Mouse (Mus musculus) heart, postnatal 4 days (tissue): ENCODE data around the gene Kdelr1. TPM values are rescaled to one million over a fixed set of nuclear protein-coding genes. Genes with fewer than 3 reads are reported as not detected.
A peak's percentile ranks its signal among the peaks of the same experiment; 100 is the strongest.

Experiments
- DNase-seq: peaks from one replicate; pipeline ENCODE4 v3.0.0; 2021
- total RNA-seq, 2 experiments: library from RNA; stranded (reverse); gene quantifications; 2 replicates each; pipeline ENCODE4 v1.2.3; 2021

The Kdelr1 gene
- total RNA-seq, 2 experiments from 2014 or later = 118 to 130 TPM

DNA sequence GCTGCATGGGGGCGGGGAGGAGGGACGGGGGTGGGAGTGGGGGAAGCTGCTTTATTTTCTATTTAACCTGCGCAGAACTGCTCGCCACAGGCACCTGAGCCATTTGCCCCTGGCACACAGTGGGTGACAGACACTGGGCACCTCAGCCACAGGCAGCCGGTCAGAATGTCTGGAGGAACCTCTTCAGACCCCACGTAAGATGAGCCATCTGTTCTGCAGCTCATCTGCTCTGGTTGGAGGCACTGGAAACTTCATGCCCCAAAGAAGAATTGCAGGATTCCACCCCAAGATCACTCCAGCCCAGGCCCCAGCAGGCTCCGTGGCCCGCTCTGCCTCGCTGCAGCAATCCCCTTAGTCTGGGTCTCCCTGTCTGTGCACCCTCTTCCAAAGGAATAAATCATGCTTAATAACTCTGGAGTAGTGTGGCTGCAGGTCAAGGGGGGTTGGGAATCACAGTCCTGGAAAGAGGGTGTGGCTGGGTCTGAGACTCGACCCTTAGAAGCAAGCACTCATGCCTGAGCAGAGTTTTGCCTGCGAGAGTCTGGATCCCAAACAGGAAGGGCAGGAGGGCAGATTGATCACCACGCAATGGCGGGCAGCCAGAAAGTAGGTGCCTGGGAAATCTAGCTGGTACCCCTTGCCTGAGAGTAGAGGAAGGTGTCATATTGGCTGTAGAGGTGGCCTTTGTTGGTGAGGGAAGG lies 44.6 kb downstream of the Kdelr1 start:
- no peak for DNase-seq

DNA sequence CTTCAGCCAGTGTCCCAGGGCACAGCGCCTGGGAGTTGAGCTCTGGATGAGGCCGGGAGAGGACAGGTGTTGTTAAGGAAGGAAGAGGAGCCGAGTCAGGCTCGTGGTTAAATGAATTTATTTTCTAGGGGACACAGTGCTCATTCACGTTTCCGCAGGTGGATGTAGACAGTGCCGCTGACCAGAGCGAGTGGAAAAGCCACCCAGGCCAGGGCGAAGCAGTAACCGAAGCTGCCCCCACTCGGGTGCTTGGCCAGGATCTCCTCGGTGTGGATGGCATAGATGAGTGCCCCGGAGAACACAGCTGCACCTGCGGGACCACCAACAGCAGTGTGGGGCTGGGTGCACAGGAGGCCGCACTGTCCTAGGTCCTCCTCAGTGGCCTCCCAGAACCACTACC lies 45.4 kb downstream of the Kdelr1 start:
- no peak for DNase-seq

DNA sequence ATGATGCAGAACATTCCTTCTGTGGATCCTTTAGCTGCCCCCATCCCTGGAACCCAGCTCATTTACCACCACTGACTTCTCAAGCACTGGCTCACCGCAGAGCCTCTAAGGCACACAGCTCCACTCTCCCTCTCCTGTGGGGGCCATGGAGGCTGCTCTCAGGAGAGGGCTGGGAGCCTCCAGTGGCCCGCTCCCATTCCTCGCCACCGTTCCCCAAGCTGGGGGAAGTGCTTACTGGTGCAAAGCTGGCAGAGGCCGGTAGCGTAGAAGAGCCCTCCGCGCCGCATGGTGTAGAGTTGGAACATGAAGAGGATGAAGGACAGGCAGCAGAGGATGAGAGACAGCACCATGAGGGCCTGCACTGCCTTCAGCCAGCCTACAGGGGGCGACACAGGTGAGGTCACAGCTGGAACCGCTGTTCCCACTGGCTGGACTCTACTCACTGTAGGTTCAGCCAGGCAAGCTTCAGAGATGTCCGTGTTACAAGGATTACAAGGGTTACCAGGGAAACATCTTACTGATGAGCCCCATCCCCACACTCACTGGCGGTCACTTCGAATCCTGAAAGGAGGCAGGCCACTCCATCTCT lies 46.6 kb downstream of the Kdelr1 start:
- DNase-seq = peak; percentile 47

DNA sequence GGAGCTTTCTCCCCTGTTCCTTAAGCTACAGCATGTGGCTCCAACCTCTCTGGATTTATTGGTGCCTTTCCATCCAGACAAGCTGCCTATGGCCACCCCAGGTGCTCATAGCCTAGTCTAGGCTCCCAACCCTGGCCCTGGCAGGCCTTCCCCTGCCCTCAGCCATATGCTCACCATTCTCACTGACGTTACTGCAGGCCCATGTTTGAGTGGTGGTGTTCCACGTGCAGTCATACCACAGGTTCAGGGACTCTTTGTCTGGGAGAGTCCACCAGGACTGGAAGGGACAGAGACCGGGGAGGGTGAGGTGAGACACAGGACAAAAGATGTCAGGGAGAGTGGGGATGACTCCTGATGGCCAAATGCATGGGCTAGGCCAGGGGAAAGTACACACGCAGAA lies 47.2 kb downstream of the Kdelr1 start:
- no peak for DNase-seq

DNA sequence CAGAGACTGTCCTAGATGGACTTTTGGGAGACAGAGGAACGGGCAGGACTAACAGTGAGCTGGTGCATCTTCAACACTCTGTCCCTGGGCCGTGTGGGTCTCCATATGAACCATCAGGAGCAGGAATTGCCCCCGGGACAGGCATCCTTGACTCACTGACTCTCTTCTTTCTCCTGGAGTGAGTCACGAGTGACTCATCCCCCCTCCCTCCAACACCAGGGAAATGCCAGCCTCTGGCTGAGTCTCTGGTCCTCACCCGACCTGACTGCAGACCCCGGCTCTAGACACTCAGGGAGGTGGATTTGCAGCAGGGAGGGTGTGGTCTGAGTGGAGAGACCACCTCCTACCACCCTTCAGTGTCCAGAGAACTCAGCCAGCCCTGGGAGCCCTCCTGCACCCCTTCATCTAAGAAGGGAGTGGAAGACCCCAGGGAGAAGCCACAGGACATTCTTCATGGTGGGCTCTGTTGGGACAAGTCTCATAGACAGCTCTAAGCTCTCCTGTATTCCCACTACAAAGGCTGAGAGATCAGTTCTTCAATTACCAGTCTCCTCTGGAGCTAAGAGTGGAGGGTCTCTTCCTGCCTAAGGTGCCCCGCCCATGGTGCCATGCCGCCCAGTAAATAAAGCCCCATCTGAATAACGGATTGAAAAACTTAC lies 48.1 kb downstream of the Kdelr1 start:
- peak; percentile 36 for DNase-seq

DNA sequence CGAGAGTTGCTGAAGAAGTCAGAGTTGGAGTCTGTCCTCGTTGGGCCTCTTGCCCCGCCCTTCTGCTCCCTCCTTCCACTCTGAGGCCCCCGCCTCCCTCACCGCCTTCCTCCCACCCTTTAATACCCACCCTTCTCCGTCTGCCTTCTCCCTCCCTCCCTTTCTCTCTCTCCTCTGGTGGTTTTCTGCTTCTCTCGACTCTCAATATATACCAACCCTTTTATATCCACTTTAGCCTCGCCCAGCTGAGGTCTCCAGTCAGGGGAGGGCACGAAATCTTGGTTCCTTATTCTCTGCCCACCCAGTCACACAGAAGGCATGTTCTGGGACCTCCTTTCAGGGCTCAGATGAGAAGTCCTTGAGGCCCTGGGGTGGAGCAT lies 48.7 kb downstream of the Kdelr1 start, which contains the start of gene Emp3:
TSS of gene Emp3 (minus strand) at position 163 of the 380 bp plus-strand sequence.
- DNase-seq = peak; percentile 64

DNA sequence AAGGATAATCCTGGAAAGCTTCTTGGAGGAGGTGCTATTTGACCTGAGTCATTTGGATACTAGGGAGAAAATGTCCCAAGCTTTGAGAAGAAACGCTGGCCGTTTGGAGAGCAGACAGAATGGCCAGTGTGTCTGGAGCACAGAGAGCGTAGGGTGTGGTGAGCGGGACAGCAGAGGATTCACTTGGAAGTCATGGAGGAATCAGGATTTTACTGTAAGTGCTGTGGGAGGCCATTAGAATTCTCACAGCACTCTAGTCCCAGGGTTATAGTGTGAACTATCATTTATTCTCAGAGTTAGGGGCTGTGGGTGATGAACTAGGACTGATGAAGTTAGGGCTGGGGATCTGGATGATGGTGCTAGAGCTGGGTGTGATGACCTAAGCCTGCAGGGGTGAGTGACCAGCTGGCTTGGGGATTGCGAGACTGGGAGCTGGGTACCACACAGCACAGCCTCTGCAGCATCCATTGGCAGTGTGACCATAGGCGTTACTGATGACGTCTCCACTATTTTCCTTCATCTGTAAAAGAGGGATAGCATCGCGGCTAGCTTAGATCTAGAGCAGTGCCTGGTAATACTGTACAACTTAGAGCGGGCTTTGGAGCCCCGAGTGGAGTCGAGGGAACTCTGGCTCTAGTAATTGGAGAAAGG lies 49.5 kb downstream of the Kdelr1 start:
- DNase-seq = no peak

DNA sequence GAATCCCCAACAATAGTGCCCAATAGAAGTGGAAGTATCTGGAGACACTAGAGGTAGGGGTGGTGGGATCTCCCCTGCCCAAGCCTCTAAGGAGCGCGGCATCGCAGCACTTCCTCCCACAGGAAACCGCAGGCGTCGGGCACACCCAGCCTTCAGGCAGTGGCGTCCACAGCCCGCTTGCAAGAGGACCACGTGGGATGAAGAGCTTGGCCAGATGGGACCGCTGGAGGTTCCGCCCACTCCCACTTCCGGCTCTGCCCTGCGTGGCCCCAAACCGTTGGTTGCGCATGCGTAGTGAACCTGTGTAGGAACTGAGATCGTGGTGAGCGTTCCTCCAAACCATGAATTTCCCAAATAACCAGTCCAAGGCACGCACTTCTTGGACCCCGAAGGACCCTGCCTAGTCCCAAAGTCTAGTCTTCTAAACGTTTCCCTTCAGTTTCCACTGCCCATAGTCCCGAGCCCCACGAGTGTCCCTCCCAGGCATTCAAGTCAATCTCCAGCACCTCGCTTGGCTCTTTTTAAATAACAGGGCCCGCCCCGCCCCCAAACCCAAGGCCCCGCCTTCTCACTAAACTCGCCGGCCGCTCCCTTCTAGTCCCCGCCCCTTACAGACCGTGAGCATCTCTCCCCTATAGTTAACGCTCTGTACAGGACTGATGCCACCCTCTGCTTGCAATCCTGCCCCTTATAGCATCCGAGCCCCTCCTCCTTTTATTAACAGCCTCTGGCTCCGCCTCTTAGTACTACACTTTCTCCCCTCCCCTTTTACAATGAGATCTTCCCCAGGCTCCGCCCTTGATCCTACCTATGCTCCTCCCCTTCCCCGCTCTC lies 50.6 kb downstream of the Kdelr1 start:
- DNase-seq = peak; percentile 95

DNA sequence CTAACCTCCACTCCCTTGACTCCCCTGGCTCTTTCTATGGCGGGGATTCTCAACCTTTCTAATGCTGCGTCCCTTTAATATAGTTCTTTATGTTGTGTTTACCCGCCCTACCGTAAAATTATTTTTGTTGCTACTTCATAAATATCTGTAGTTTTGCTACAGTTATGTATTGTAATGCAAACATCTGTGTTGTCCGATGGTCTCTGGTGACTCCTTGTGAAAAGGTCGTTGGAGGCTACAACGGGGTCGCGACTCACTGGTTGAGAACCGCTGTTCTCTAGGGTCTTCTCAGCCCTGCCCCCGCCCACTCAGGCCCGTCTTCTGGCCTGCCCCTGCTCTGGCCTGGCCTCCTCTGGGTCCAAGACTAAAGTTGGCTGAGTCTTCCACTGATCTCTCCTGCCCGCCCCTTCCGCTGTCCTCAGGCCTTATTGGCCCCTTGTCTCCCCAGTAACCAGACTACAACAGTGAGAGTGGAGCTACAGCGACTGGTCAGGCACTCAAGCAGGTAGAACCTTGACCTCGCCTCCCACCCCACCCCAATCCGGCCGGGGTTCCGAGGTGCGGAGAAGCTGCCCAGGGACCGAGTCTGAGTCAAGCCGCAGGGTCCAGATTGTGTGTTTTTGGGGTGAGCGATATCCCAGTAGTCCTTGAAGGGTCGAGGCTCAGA lies 51.3 kb downstream of the Kdelr1 start, which contains the start of gene Ccdc114:
TSS of gene Ccdc114 (plus strand) at position 311 of the 667 bp plus-strand sequence.
- DNase-seq = peak; percentile 84

DNA sequence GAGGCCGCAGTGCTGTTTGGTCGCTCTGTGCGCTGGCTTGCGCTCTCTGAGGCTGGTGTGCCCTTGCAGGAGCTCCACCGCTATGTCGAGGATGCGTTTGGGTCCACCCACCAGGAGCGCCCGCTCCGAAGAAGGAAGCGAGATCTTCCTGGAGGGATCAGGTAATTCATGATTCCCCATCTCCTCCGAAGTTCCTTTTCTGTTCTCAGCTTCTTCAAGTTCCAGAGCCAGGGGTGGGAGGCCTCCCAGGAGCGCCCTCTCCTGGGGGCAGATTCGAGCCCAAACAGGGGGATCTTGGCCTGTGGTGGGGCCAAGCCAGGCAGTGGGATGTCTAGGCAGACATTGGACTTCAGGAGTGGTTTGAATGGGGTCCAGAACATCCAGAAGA lies 51.9 kb downstream of the Kdelr1 start:
- peak; percentile 48 for DNase-seq

DNA sequence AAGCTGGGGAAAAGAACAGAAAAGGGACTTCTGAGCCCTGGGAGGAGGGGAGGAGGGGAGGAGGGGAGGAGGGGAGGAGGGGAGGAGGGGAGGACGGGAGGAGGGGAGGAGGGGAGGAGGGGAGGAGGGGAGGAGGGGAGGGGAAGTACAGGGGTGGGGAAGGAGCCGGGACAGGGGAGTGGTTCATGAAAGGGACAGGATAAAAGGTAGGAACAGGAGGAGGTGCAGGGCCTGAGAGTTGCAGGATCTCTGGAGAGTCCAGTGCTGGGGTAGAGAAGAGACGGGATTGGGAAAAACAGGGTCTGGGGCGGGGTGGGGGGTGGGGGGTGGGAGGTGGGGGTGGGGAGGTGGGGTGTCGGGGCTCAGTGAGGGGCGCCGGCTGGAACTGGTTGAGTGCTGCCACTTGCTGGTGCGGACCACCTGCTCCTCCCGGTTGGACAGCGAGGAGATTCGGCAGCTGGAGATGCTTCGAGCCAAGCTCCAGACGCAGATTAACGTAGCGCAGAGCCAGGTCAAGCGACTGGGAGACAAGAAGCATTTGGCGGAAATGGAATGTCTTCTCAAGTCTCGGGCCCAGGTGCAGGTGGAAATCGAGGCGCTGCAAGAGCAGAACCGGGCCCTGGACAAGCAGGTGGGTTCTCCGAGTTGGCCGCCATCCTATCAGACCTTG lies 56.2 kb downstream of the Kdelr1 start:
- DNase-seq = no peak

DNA sequence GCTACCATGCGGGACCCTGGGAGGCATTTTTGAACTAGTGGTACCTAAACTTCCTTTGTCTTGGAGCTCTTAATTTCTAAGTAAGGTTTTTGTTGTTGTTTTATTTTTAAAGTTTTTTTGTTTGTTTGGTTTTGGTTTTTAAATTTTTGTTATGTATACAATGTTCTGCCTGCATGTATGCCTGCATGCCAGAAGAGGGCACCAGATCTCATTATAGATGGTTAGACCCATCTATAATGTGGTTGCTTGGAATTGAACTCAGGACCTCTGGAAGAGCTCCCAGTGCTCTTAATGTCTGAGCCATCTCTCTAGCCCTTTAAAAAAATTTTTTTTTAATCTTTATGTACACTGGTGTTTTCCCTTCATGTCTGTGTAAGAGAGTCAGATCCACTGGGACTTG lies 57.1 kb downstream of the Kdelr1 start:
- DNase-seq = no peak

Other genes with a start within 250 kb of the Kdelr1 start
- gene Rasip1, start 245.3 kb upstream of the Kdelr1 start, total RNA-seq = 10 to 100 TPM; 50.0 to 50.5 TPM
- 10 to 100 TPM in 1 of 2 experiments, 1 to 10 TPM in 1; 8.8 to 11.7 TPM for gene Mamstr, start 232.8 kb upstream of the Kdelr1 start, total RNA-seq
- not detected for gene Fut2, start 206.4 kb upstream of the Kdelr1 start, total RNA-seq
- gene Ntn5, start 188.8 kb upstream of the Kdelr1 start, total RNA-seq = not detected
- gene Sec1, start 178.4 kb upstream of the Kdelr1 start, total RNA-seq = under 1 TPM; 0.14 to 0.18 TPM
- gene Car11, start 172.9 kb upstream of the Kdelr1 start, total RNA-seq = 1 to 10 TPM; 4.5 to 5.0 TPM
- 10 to 100 TPM; 22.6 to 25.1 TPM for gene Dbp, start 167.7 kb upstream of the Kdelr1 start, total RNA-seq
- 100 to 1,000 TPM; 787 to 798 TPM for gene Rpl18, start 157.3 kb upstream of the Kdelr1 start, total RNA-seq
- 10 to 100 TPM; 14.2 to 16.7 TPM for gene Sphk2, start 154.8 kb upstream of the Kdelr1 start, total RNA-seq
- under 1 TPM; 0.38 to 0.43 TPM for gene Fam83e, start 151.6 kb upstream of the Kdelr1 start, total RNA-seq
- not detected for gene Spaca4, start 147.0 kb upstream of the Kdelr1 start, total RNA-seq
- under 1 TPM; 0.10 to 0.16 TPM for gene Lmtk3, start 89.0 kb upstream of the Kdelr1 start, total RNA-seq
- not detected for gene Sult2b1, start 88.1 kb upstream of the Kdelr1 start, total RNA-seq
- 100 to 1,000 TPM; 105 to 107 TPM for gene Cyth2, start 58.2 kb upstream of the Kdelr1 start, total RNA-seq
- under 1 TPM; 0.34 to 0.38 TPM for gene Kcnj14, start 48.0 kb upstream of the Kdelr1 start, total RNA-seq
- 10 to 100 TPM; 19.3 to 19.9 TPM for gene Grwd1, start 41.8 kb upstream of the Kdelr1 start, total RNA-seq
- under 1 TPM; 0.52 to 0.63 TPM for gene Grin2d, start 5.6 kb downstream of the Kdelr1 start, total RNA-seq
- gene Syngr4, start 23.9 kb downstream of the Kdelr1 start, total RNA-seq = 1 to 10 TPM in 1 of 2 experiments, under 1 TPM in 1; 0.90 to 1.3 TPM
- 10 to 100 TPM; 36.9 to 43.9 TPM for gene Tmem143, start 24.2 kb downstream of the Kdelr1 start, total RNA-seq
- gene Emp3, start 48.6 kb downstream of the Kdelr1 start, total RNA-seq = 10 to 100 TPM; 38.0 to 42.1 TPM
- 1 to 10 TPM; 1.6 TPM for gene Ccdc114, start 51.3 kb downstream of the Kdelr1 start, total RNA-seq
- not detected for gene Abcc6, start 157.5 kb downstream of the Kdelr1 start, total RNA-seq
- 10 to 100 TPM; 61.0 to 64.7 TPM for gene Nomo1, start 160.9 kb downstream of the Kdelr1 start, total RNA-seq
- gene Kcnj11, start 228.0 kb downstream of the Kdelr1 start, total RNA-seq = 10 to 100 TPM; 55.6 to 61.3 TPM